Mouse (Mus musculus): ENCODE results near the gene Edil3. TPM values are rescaled to one million over a fixed set of nuclear protein-coding genes. Genes with fewer than 3 reads are reported as not detected.
A peak's percentile ranks its signal among the peaks of the same experiment; 100 is the strongest.

Gene Edil3
- polyA plus RNA-seq, 1 experiment from 2014 or later, result 7.9 TPM

DNA sequence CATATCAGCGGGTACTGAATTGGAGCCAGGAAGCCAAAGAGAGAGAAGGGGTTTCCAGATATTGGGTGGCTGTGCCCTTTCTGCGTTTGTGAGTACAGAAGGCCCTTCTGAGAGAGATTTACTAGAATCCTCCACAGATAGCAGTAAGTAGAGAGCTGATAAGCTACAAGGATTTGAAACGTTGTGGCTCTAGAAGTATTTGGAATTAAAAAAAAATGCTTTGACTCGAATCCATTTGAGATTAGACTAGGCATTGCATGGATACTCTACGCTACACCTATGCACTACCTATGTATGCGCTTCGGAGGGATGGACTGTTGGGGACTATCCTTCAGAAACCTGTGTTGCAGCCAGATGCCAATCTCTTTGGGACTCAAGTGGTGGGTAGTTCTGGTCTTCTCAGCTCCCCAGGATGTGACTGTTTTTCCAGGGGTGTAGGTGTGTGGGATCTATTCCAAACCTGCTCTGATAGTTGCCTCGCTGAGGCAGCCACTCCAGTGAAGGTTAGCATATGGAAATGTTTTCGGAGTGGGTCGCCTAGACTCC lies 1.8 kb downstream of the Edil3 start:
- Histone ChIP-seq H3K36me3 (ENCODE audit: control insufficient read depth, insufficient read depth, low read length) (no peaks in the 10 kb centered on the region), H3K27ac (ENCODE audit: low read depth, low read length) (no peak overlapping the region), H3K9me3 (ENCODE audit: control insufficient read depth, low read length) (no peaks in the 10 kb centered on the region), H3K4me1 (ENCODE audit: control insufficient read depth, insufficient read depth, low read length) (no peaks in the 10 kb centered on the region), H3K27me3 (ENCODE audit: control insufficient read depth, insufficient read depth, low read length) (no peaks in the 10 kb centered on the region), H3K4me2 (replicated peaks; ENCODE audit: low read depth, low read length) (peak overlapping the region; percentile 95), H3K9ac (ENCODE audit: low read depth, low read length) (no peak overlapping the region), H3K4me3 (ENCODE audit: low read length) (peak overlapping the region; percentile 66)
- ATAC-seq (ENCODE audit: low FRiP score, low TSS enrichment), result no peak
- 17% methylated on average over 10 of the region's 10 CpGs for WGBS

DNA sequence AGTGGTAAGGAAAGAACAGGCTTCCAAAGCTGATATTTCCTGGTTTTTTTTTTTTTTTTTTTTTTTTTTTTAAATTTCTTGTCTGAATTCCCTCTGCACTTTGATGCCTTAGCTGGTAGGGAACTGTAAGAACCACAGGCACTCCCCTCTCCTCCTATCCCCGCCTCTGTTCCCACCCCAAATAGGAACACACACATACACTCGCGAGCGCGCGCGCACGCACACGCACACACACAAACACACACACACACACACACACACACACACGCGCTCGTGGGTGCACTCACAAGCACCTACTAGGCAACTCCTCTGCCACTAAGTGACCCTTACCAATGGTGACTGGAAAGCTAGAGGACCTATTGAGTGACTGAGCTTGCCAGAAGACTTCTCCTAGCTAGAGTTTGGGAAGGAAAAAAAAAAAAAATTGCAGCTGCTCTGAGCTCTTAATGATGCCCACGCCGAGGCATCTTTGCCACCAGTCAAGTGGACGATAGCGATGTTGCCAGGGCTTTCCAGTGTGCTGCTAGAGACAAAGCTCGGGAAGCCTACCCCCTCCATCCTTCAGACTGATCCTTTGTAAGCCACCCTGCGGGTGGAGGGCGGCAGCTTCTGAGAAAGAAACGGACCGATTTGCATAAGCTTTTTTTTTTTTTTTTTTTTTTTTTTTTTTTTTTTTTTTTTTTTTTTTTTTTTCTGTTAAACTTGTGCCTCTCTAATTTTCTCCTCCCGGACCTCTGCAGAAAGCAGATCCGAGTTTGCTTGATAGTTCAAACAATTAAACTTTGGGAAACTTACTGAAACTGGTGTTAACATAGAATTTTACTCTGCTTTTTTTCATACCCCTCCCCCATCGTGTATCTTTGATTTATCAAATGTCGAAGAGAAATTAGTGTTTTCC lies 2.5 kb downstream of the Edil3 start:
- no peaks in the 10 kb centered on the region for H3K9me3 ChIP-seq (ENCODE audit: control insufficient read depth, low read length)
- H3K4me3 ChIP-seq (ENCODE audit: low read length), result peak overlapping the region; percentile 66
- H3K27ac ChIP-seq (ENCODE audit: low read depth, low read length), result no peak overlapping the region
- under 1% methylated on average over 25 of the region's 25 CpGs for whole genome bisulfite sequencing
- peak overlapping the region; percentile 95 for H3K4me2 ChIP-seq (replicated peaks; ENCODE audit: low read depth, low read length)
- ATAC-seq (ENCODE audit: low FRiP score, low TSS enrichment), result peak; percentile 60
- H3K27me3 ChIP-seq (ENCODE audit: control insufficient read depth, insufficient read depth, low read length), result no peaks in the 10 kb centered on the region
- H3K4me1 ChIP-seq (ENCODE audit: control insufficient read depth, insufficient read depth, low read length), result no peaks in the 10 kb centered on the region
- H3K36me3 ChIP-seq (ENCODE audit: control insufficient read depth, insufficient read depth, low read length), result no peaks in the 10 kb centered on the region
- H3K9ac ChIP-seq (ENCODE audit: low read depth, low read length), result peak overlapping the region; percentile 54; the same call in 1 of the 2 replicates

DNA sequence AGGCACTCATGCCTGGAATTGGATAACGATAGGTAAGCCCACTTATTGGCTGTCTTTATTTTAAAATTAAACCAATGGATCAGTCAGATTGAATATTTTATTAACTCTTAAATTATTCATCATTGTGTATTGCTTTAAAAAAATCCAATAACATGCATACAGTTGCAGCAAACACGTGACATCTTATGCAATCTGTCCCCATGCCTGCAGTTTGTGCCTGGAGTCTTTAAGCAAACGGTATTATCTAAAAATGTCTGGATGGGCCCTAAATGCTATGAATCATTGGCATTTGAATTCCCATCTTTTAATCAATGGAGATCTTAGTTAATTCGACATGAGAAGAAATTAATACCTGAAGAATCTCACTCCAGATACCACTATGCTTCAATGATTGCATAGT lies 3.2 kb downstream of the Edil3 start:
- H3K9ac ChIP-seq (ENCODE audit: low read depth, low read length), result no peak overlapping the region
- H3K9me3 ChIP-seq (ENCODE audit: control insufficient read depth, low read length), result no peaks in the 10 kb centered on the region
- no peaks in the 10 kb centered on the region for H3K27me3 ChIP-seq (ENCODE audit: control insufficient read depth, insufficient read depth, low read length)
- H3K27ac ChIP-seq (ENCODE audit: low read depth, low read length), result no peak overlapping the region
- no peaks in the 10 kb centered on the region for H3K4me1 ChIP-seq (ENCODE audit: control insufficient read depth, insufficient read depth, low read length)
- H3K4me2 ChIP-seq (replicated peaks; ENCODE audit: low read depth, low read length), result peak overlapping the region; percentile 95
- H3K36me3 ChIP-seq (ENCODE audit: control insufficient read depth, insufficient read depth, low read length), result no peaks in the 10 kb centered on the region
- peak overlapping the region; percentile 66; the same call in 1 of the 2 replicates for H3K4me3 ChIP-seq (ENCODE audit: low read length)
- ATAC-seq (ENCODE audit: low FRiP score, low TSS enrichment), result no peak
- WGBS, result 22% methylated on average over 4 of the region's 4 CpGs

DNA sequence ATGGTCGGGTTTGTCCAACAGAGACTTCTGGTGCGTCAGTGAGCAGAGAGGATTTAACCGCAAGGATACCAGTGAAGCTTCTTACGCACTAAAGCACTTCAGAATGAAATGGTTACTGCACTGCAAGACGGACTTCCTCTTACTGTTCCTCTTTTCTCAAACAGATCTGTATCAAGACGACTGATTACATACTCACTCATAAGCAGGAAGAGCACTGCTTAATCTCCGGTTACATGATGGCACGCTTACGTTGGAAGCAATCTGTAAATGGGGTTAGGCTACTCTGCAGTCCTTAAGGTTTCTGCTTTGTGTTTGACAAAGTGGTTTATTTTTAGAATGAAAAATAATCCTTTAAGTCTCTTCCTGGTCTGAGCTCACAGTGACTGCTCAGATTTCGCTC lies 7.1 kb downstream of the Edil3 start:
- Histone ChIP-seq H3K9me3 (ENCODE audit: control insufficient read depth, low read length) (no peaks in the 10 kb centered on the region), H3K4me2 (replicated peaks; ENCODE audit: low read depth, low read length) (no peak overlapping the region), H3K27me3 (ENCODE audit: control insufficient read depth, insufficient read depth, low read length) (no peaks in the 10 kb centered on the region), H3K36me3 (ENCODE audit: control insufficient read depth, insufficient read depth, low read length) (no peaks in the 10 kb centered on the region), H3K4me1 (ENCODE audit: control insufficient read depth, insufficient read depth, low read length) (no peaks in the 10 kb centered on the region), H3K27ac (ENCODE audit: low read depth, low read length) (no peak overlapping the region), H3K4me3 (ENCODE audit: low read length) (no peak overlapping the region), H3K9ac (ENCODE audit: low read depth, low read length) (no peak overlapping the region)
- peak; percentile 39; the same call in 1 of the 2 replicates for ATAC-seq (ENCODE audit: low FRiP score, low TSS enrichment)
- WGBS, result 56% methylated on average over 10 of the region's 10 CpGs

DNA sequence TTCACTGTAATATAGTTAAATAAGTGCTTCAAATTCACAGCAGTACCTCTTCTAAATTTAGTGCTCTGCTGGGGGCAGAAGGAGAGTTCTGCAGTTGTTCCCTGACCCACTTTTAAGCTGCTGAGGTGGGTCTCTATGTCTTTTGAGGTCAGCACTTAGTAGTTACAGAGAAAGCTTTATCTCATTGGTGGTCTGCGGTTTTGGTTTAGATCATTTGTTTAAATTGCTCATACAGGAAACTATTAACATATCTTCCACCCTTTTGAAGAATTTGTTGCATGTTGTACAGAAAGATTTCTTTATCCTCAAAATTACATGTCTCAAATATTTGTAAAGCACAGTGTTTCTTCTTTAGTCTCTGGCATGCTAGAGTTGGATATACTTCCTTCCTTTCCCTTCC lies 12.5 kb downstream of the Edil3 start:
- Histone ChIP-seq H3K9ac (ENCODE audit: low read depth, low read length) (no peak overlapping the region), H3K27ac (ENCODE audit: low read depth, low read length) (no peak overlapping the region), H3K4me1 (ENCODE audit: control insufficient read depth, insufficient read depth, low read length) (no peaks in the 10 kb centered on the region), H3K27me3 (ENCODE audit: control insufficient read depth, insufficient read depth, low read length) (no peaks in the 10 kb centered on the region), H3K9me3 (ENCODE audit: control insufficient read depth, low read length) (no peaks in the 10 kb centered on the region), H3K4me3 (ENCODE audit: low read length) (no peak overlapping the region), H3K4me2 (replicated peaks; ENCODE audit: low read depth, low read length) (no peak overlapping the region), H3K36me3 (ENCODE audit: control insufficient read depth, insufficient read depth, low read length) (no peaks in the 10 kb centered on the region)
- ATAC-seq (ENCODE audit: low FRiP score, low TSS enrichment), result no peak
- WGBS, result 87% methylated on average over 1 of the region's 1 CpGs

DNA sequence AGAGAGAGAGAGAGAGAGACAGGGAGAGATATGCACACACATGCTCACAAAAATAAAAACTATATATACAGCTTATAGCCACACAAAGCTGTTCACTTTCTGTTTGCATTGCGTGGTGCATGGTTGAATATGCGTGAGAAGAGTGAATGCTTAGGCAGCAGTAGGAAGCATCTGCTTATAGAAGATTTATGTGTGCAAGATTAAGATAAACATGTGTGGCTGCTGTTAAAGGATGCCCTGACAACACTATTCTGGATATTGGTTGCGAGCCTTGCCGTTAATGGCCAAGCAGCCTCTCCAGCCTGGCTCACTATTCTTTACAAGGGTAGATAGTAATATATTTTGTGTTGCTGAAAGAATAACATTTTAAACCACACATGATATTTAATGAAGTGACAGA lies 28.5 kb downstream of the Edil3 start:
- H3K36me3 ChIP-seq (ENCODE audit: control insufficient read depth, insufficient read depth, low read length), result no peaks in the 10 kb centered on the region
- H3K9me3 ChIP-seq (ENCODE audit: control insufficient read depth, low read length), result no peaks in the 10 kb centered on the region
- no peak overlapping the region for H3K4me2 ChIP-seq (replicated peaks; ENCODE audit: low read depth, low read length)
- H3K9ac ChIP-seq (ENCODE audit: low read depth, low read length), result no peak overlapping the region
- 60% methylated on average over 4 of the region's 4 CpGs for WGBS
- H3K27me3 ChIP-seq (ENCODE audit: control insufficient read depth, insufficient read depth, low read length), result no peaks in the 10 kb centered on the region
- no peaks in the 10 kb centered on the region for H3K4me1 ChIP-seq (ENCODE audit: control insufficient read depth, insufficient read depth, low read length)
- H3K4me3 ChIP-seq (ENCODE audit: low read length), result no peak overlapping the region
- no peak for ATAC-seq (ENCODE audit: low FRiP score, low TSS enrichment)
- H3K27ac ChIP-seq (ENCODE audit: low read depth, low read length), result no peak overlapping the region

DNA sequence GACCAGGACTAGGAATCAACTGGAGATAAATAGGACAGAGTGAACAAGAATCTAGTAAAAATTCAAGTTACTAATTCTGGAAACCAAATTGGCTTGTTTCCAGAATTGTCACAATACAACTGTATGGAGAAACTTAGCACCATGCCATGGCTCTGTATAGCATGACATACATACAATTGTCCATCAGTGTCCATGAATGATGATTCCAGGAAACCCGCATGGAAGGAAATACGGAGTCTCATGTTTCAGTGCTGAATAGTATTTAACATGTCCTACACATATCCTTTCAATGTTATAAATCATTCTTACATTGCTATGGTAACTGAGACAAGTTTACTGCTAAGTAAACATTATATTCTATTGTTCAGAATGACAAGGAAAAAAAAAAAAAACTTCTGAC lies 58.7 kb downstream of the Edil3 start:
- ATAC-seq (ENCODE audit: low FRiP score, low TSS enrichment), result peak; percentile 79
- H3K9ac ChIP-seq (ENCODE audit: low read depth, low read length), result no peak overlapping the region
- no peak overlapping the region for H3K4me3 ChIP-seq (ENCODE audit: low read length)
- WGBS, result 30% methylated on average over 2 of the region's 2 CpGs
- no peak overlapping the region for H3K4me2 ChIP-seq (replicated peaks; ENCODE audit: low read depth, low read length)
- H3K4me1 ChIP-seq (ENCODE audit: control insufficient read depth, insufficient read depth, low read length), result no peaks in the 10 kb centered on the region
- H3K27ac ChIP-seq (ENCODE audit: low read depth, low read length), result no peak overlapping the region
- no peaks in the 10 kb centered on the region for H3K27me3 ChIP-seq (ENCODE audit: control insufficient read depth, insufficient read depth, low read length)
- no peaks in the 10 kb centered on the region for H3K9me3 ChIP-seq (ENCODE audit: control insufficient read depth, low read length)
- no peaks in the 10 kb centered on the region for H3K36me3 ChIP-seq (ENCODE audit: control insufficient read depth, insufficient read depth, low read length)

DNA sequence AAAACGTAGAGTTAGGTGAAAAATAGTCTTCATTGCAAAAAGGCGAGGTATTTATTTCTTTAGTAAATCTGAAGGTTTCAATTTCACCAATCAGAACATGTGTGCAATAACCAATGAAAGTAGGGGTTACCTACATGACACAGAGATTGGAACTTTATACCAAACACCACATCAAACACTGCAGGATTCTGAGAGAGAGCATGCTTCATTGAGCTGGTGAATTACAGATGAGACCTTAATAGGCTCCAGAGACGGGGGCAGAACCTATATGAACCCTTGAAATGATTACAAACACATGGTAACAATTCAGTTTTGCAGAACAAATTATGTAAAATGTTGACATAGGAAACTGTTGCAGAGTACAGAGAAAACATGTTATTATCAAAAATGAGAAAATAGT lies 69.5 kb downstream of the Edil3 start:
- no peak overlapping the region for H3K4me3 ChIP-seq (ENCODE audit: low read length)
- H3K4me1 ChIP-seq (ENCODE audit: control insufficient read depth, insufficient read depth, low read length), result no peaks in the 10 kb centered on the region
- ATAC-seq (ENCODE audit: low FRiP score, low TSS enrichment), result no peak
- H3K27ac ChIP-seq (ENCODE audit: low read depth, low read length), result no peak overlapping the region
- H3K9me3 ChIP-seq (ENCODE audit: control insufficient read depth, low read length), result no peaks in the 10 kb centered on the region
- H3K4me2 ChIP-seq (replicated peaks; ENCODE audit: low read depth, low read length), result no peak overlapping the region
- H3K27me3 ChIP-seq (ENCODE audit: control insufficient read depth, insufficient read depth, low read length), result no peaks in the 10 kb centered on the region
- no peaks in the 10 kb centered on the region for H3K36me3 ChIP-seq (ENCODE audit: control insufficient read depth, insufficient read depth, low read length)
- WGBS, result 58% methylated on average over 3 of the region's 3 CpGs
- H3K9ac ChIP-seq (ENCODE audit: low read depth, low read length), result no peak overlapping the region

DNA sequence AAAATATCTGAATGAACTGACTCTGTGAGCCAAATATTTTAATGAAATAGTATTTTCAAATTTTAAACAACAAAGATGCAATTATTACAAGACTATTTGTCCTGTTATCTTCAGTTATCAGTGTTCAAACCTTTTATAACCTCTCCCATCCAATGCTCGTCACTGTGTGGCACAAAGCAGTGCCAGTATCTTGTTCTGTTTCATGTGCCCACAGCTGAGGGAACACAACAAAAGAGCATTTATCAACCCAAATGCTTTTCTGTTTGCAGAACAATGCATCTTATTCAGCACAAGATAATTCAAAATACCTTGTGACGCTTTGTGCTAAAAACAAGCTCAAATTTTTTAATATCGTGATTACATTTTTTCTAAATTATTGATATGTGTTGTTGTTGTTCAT lies 78.8 kb downstream of the Edil3 start:
- Histone ChIP-seq H3K4me1 (ENCODE audit: control insufficient read depth, insufficient read depth, low read length) (no peaks in the 10 kb centered on the region), H3K9ac (ENCODE audit: low read depth, low read length) (no peak overlapping the region), H3K4me2 (replicated peaks; ENCODE audit: low read depth, low read length) (no peak overlapping the region), H3K36me3 (ENCODE audit: control insufficient read depth, insufficient read depth, low read length) (no peaks in the 10 kb centered on the region), H3K4me3 (ENCODE audit: low read length) (no peak overlapping the region), H3K27me3 (ENCODE audit: control insufficient read depth, insufficient read depth, low read length) (no peaks in the 10 kb centered on the region), H3K27ac (ENCODE audit: low read depth, low read length) (no peak overlapping the region), H3K9me3 (ENCODE audit: control insufficient read depth, low read length) (no peaks in the 10 kb centered on the region)
- 89% methylated on average over 3 of the region's 3 CpGs for WGBS
- no peak for ATAC-seq (ENCODE audit: low FRiP score, low TSS enrichment)

Measured in kidney, embryonic 14.5 days (tissue).